Mouse (Mus musculus): ENCODE results near the gene Mki67. TPM values are rescaled to one million over a fixed set of nuclear protein-coding genes. Genes with fewer than 3 reads are reported as not detected.

Mki67 gene
- polyA plus RNA-seq, 1 experiment from 2014 or later: 34.4 TPM

DNA sequence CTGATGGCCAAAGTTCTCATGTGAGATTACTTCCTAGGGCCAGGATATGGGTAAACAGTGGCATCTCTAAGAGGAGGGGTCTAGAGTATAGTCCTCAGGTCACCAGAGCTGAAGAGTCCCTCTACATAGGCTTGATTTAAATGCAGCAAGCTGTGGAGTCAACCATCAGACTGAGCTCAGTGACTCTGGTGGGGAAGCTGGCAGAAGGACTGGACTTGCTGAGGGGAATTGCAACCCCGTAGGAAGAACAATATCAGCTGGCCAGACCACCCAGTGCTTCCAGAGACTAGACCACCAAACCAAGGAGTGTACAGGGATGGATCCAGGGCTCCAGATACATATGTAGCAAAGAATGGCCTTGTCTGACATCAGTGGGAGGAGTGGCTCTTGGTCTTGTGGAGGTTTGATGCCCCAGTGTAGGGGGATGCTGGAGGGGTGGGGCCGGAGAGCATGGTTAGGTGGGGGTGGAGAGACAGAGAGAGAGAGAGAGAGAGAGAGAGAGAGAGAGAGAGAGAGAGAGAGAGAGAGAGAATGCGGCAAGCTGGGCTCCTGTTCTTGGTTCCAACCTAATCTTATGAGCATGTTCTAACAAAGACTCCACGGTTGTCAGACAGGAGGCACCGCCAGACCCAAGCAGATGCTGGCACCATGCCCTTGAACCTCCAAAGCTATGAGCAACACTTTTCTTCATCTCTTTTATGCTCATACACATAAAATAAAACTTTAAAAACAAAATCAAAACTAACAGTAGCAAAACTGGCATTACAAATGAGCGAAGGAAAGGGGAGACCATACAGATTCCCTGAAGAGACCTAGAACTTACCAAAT lies 6.1 kb upstream of the Mki67 start:
- no peaks in the 10 kb centered on the region for H3K36me3 ChIP-seq (ENCODE audit: control insufficient read depth, insufficient read depth, low read length)
- H3K27ac ChIP-seq (ENCODE audit: low read length): no peak overlapping the region; the same call in 1 of the 2 replicates
- ATAC-seq (ENCODE audit: insufficient read depth, low FRiP score): no peak
- no peaks in the 10 kb centered on the region for H3K9me3 ChIP-seq (replicated peaks; ENCODE audit: control insufficient read depth, low read length)
- H3K4me1 ChIP-seq (ENCODE audit: control insufficient read depth, insufficient read depth, low read length): peaks cover 18% of the 10 kb centered on the region
- no peak overlapping the region for H3K9ac ChIP-seq (ENCODE audit: low read length)
- 68% methylated on average over 6 of the region's 6 CpGs for WGBS
- H3K4me3 ChIP-seq (replicated peaks; ENCODE audit: low read length): no peak overlapping the region
- no peaks in the 10 kb centered on the region for H3K27me3 ChIP-seq (ENCODE audit: control insufficient read depth, insufficient read depth, low read length)
- no peak overlapping the region for H3K4me2 ChIP-seq (ENCODE audit: low read depth, low read length)

DNA sequence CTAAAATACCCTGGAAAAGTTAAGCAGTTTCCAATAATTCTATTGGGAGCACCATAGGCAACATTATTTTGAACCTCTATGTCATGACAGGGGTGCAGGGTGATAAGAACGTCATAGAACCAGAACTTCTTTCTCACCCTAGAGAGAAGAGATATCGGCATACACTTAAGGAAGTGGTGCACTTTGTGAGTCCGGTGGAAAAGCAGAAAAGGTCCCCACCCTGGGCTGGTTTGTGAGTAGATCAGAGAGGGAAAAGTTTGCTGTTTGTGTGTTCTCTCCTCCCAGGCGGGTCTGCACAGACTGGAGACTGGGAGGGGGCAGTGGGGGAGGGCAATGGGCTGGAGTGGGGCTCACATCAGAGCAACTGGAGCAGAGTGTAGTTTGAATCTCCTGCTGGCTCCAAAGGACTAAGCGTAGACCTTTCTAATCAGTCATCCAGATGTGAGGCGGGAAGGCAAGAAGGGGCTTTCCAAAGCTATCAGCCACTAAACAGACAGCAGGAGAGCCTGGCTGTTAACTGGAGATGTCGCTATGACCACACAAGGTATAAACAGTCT lies 5.4 kb upstream of the Mki67 start:
- ATAC-seq (ENCODE audit: insufficient read depth, low FRiP score): peak; percentile 26; the same call in 1 of the 2 replicates
- Histone ChIP-seq H3K4me3 (replicated peaks; ENCODE audit: low read length) (no peak overlapping the region), H3K27me3 (ENCODE audit: control insufficient read depth, insufficient read depth, low read length) (no peaks in the 10 kb centered on the region), H3K4me1 (ENCODE audit: control insufficient read depth, insufficient read depth, low read length) (peaks cover 21% of the 10 kb centered on the region), H3K9ac (ENCODE audit: low read length) (no peak overlapping the region), H3K9me3 (replicated peaks; ENCODE audit: control insufficient read depth, low read length) (no peaks in the 10 kb centered on the region), H3K36me3 (ENCODE audit: control insufficient read depth, insufficient read depth, low read length) (no peaks in the 10 kb centered on the region), H3K27ac (ENCODE audit: low read length) (no peak overlapping the region; the same call in 1 of the 2 replicates), H3K4me2 (ENCODE audit: low read depth, low read length) (no peak overlapping the region)
- 56% methylated on average over 7 of the region's 7 CpGs for WGBS

DNA sequence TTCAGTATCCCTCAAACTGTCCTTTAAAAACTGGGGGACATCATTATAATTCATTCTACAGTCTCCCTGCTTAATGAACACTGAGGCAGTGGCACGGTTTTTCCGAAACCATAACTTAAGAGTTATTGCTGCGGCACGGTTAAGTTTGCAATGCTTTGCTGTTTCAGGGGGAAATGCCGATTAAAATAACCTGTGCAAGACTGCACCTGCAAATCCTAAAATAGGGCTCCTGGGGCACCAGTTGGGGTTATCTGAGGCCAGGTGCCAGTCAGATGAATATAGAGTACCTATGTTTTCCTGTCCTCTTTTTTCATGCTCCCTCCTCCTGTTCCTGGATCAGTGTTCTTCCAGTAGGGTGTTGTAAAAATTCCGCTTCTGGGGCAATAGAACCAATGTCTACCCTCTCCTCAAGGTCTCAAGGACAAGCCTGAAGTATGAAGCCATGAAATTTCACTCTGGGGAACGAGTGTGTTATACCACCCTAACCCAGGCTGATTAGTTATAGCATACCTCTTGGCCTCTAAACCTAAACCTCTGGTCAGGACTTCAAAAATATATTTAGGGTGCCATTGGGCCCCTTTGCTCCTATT lies 902 bp upstream of the Mki67 start:
- no peak for ATAC-seq (ENCODE audit: insufficient read depth, low FRiP score)
- no peaks in the 10 kb centered on the region for H3K36me3 ChIP-seq (ENCODE audit: control insufficient read depth, insufficient read depth, low read length)
- H3K27ac ChIP-seq (ENCODE audit: low read length): peak overlapping the region; percentile 52
- H3K9ac ChIP-seq (ENCODE audit: low read length): peak overlapping the region; percentile 72
- H3K27me3 ChIP-seq (ENCODE audit: control insufficient read depth, insufficient read depth, low read length): no peaks in the 10 kb centered on the region
- no peaks in the 10 kb centered on the region for H3K9me3 ChIP-seq (replicated peaks; ENCODE audit: control insufficient read depth, low read length)
- H3K4me3 ChIP-seq (replicated peaks; ENCODE audit: low read length): peak overlapping the region; percentile 91
- peaks cover 20% of the 10 kb centered on the region for H3K4me1 ChIP-seq (ENCODE audit: control insufficient read depth, insufficient read depth, low read length)
- 57% methylated on average over 7 of the region's 7 CpGs for WGBS
- peak overlapping the region; percentile 66 for H3K4me2 ChIP-seq (ENCODE audit: low read depth, low read length)

DNA sequence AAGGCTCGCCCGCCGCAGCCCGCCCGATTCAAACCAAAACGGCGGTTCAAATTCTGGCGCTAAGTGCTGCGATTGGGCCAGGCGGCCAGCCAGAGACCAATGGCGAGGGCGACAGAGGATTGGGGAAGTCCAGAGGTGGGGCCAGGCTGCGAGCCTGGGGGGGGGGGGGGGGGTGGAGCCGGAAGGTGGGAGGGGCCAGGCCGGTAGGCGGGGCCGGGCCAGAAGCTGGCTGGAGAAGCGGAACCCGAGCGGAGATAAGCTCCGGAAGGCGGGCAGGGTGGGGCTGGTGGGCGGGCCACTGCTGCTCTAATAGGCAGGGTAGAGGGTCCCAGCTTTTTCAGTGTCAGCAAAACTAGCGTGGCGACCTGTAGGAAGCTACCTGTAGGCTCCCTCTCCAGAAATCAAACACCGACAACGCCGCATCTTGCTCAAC lies 300 bp upstream of the Mki67 start:
- H3K27ac ChIP-seq (ENCODE audit: low read length): peak overlapping the region; percentile 52
- ATAC-seq (ENCODE audit: insufficient read depth, low FRiP score): peak; percentile 98
- under 1% methylated on average over 26 of the region's 28 CpGs for WGBS

DNA sequence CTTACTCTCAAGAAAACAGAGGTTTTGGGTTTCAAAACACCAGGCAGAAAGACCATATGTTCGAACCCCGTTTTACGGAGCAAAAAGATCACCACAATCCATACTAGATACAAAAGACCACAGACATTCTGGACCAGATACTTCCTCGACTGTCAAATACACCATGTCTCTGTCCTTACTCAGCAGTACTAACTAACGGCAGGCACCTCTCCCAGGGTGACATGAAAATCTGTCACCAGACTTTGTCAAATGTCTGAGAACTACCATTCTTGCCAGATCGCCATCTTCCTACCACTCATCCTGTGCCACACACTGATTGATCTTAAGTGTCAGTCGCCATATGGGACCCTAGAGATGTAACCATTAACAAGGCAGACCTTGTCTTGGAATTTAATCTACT lies 995 bp downstream of the Mki67 start:
- no peaks in the 10 kb centered on the region for H3K36me3 ChIP-seq (ENCODE audit: control insufficient read depth, insufficient read depth, low read length)
- H3K4me3 ChIP-seq (replicated peaks; ENCODE audit: low read length): peak overlapping the region; percentile 91
- peak overlapping the region; percentile 72 for H3K4me2 ChIP-seq (ENCODE audit: low read depth, low read length)
- WGBS: 4% methylated on average over 7 of the region's 7 CpGs
- H3K9ac ChIP-seq (ENCODE audit: low read length): peak overlapping the region; percentile 87
- H3K27ac ChIP-seq (ENCODE audit: low read length): 0 out of 2 replicates have a peak overlapping the region, but pooled peaks have one; percentile 74
- no peaks in the 10 kb centered on the region for H3K9me3 ChIP-seq (replicated peaks; ENCODE audit: control insufficient read depth, low read length)
- no peaks in the 10 kb centered on the region for H3K27me3 ChIP-seq (ENCODE audit: control insufficient read depth, insufficient read depth, low read length)
- H3K4me1 ChIP-seq (ENCODE audit: control insufficient read depth, insufficient read depth, low read length): peaks cover 11% of the 10 kb centered on the region; the same call in 1 of the 2 replicates
- no peak for ATAC-seq (ENCODE audit: insufficient read depth, low FRiP score)

More for the DNA sequence above, 300 bp upstream of the Mki67 start:
- Histone ChIP-seq H3K4me2 (ENCODE audit: low read depth, low read length) (peak overlapping the region; percentile 72), H3K4me3 (replicated peaks; ENCODE audit: low read length) (peak overlapping the region; percentile 91), H3K9ac (ENCODE audit: low read length) (peak overlapping the region; percentile 87), H3K9me3 (replicated peaks; ENCODE audit: control insufficient read depth, low read length) (no peaks in the 10 kb centered on the region), H3K36me3 (ENCODE audit: control insufficient read depth, insufficient read depth, low read length) (no peaks in the 10 kb centered on the region), H3K27me3 (ENCODE audit: control insufficient read depth, insufficient read depth, low read length) (no peaks in the 10 kb centered on the region), H3K4me1 (ENCODE audit: control insufficient read depth, insufficient read depth, low read length) (peaks cover 14% of the 10 kb centered on the region)

DNA sequence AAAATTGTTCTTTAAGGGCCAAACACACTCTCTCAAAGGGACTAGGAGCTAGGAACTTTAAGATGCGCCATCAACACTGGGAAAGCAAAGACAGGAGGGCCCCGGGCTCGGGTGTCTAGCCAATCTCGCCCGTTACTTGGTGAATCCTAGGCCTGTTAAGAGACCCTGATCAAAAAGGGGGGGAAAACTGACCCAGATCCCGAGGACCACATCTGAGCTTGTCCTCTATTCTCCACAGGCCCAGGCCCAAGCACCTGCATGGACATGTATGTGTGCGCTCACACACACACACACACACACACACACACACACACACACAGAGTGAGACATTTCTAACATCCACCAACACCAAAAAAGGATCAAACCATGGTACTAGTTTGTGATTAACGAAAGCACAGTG lies 2.8 kb downstream of the Mki67 start:
- ATAC-seq (ENCODE audit: insufficient read depth, low FRiP score): no peak
- H3K4me3 ChIP-seq (replicated peaks; ENCODE audit: low read length): peak overlapping the region; percentile 31
- no peaks in the 10 kb centered on the region for H3K9me3 ChIP-seq (replicated peaks; ENCODE audit: control insufficient read depth, low read length)
- peak overlapping the region; percentile 31; the same call in 1 of the 2 replicates for H3K9ac ChIP-seq (ENCODE audit: low read length)
- H3K4me2 ChIP-seq (ENCODE audit: low read depth, low read length): peak overlapping the region; percentile 72
- H3K27me3 ChIP-seq (ENCODE audit: control insufficient read depth, insufficient read depth, low read length): no peaks in the 10 kb centered on the region
- WGBS: 77% methylated on average over 8 of the region's 8 CpGs
- H3K27ac ChIP-seq (ENCODE audit: low read length): no peak overlapping the region
- H3K4me1 ChIP-seq (ENCODE audit: control insufficient read depth, insufficient read depth, low read length): peaks cover 11% of the 10 kb centered on the region; the same call in 1 of the 2 replicates
- H3K36me3 ChIP-seq (ENCODE audit: control insufficient read depth, insufficient read depth, low read length): no peaks in the 10 kb centered on the region

DNA sequence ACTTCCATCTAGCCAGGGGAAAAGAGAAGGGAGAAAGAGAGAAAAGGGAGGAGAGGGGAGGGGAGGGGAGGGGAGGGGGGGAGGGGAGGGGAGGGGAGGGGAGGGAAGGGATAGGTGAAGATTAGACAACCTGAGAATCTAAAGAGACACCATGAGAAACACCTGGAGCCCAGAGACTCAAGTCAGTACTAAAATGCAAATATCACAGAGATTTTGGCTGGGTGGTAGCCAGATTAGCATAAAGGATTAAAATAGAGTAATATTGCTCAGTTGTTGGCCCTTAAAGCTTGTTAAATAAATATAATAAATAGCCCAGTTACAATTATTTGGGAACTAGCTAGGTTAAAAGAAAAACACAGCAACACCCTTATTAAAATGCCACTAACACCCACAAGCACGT lies 3.6 kb downstream of the Mki67 start:
- Histone ChIP-seq H3K27ac (ENCODE audit: low read length) (no peak overlapping the region), H3K9ac (ENCODE audit: low read length) (no peak overlapping the region), H3K27me3 (ENCODE audit: control insufficient read depth, insufficient read depth, low read length) (no peaks in the 10 kb centered on the region), H3K4me3 (replicated peaks; ENCODE audit: low read length) (peak overlapping the region; percentile 31; the same call in 1 of the 2 replicates), H3K4me2 (ENCODE audit: low read depth, low read length) (peak overlapping the region; percentile 72; the same call in 1 of the 2 replicates), H3K36me3 (ENCODE audit: control insufficient read depth, insufficient read depth, low read length) (peaks cover 6% of the 10 kb centered on the region; the same call in 1 of the 2 replicates), H3K4me1 (ENCODE audit: control insufficient read depth, insufficient read depth, low read length) (peaks cover 11% of the 10 kb centered on the region; the same call in 1 of the 2 replicates), H3K9me3 (replicated peaks; ENCODE audit: control insufficient read depth, low read length) (no peaks in the 10 kb centered on the region)
- 88% methylated on average over 1 of the region's 1 CpGs for WGBS
- ATAC-seq (ENCODE audit: insufficient read depth, low FRiP score): no peak

DNA sequence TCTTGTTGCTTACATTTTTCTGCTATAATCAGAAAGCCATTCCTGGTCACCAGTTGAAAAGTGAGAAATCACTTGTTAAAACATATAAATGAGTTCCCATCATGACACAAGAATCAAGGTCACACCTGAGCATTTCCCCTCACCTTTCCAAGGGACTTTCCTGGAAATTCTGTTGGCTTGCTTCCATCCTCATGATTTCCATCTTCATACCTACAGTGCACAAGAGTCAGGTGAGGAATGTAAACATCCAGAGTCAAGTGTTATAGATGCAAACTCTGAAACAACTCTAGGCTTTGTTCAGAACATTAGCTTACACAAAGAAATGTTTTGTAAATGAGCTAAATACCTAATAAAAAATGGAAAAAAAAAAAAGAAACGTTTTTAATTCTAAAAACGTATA lies 5.5 kb downstream of the Mki67 start:
- Histone ChIP-seq H3K36me3 (ENCODE audit: control insufficient read depth, insufficient read depth, low read length) (peaks cover 14% of the 10 kb centered on the region; the same call in 1 of the 2 replicates), H3K27me3 (ENCODE audit: control insufficient read depth, insufficient read depth, low read length) (no peaks in the 10 kb centered on the region), H3K4me3 (replicated peaks; ENCODE audit: low read length) (no peak overlapping the region), H3K4me1 (ENCODE audit: control insufficient read depth, insufficient read depth, low read length) (peaks cover 7% of the 10 kb centered on the region; the same call in 1 of the 2 replicates), H3K4me2 (ENCODE audit: low read depth, low read length) (no peak overlapping the region), H3K9ac (ENCODE audit: low read length) (no peak overlapping the region), H3K9me3 (replicated peaks; ENCODE audit: control insufficient read depth, low read length) (no peaks in the 10 kb centered on the region), H3K27ac (ENCODE audit: low read length) (no peak overlapping the region)
- ATAC-seq (ENCODE audit: insufficient read depth, low FRiP score): no peak
- WGBS: 69% methylated on average over 2 of the region's 2 CpGs

DNA sequence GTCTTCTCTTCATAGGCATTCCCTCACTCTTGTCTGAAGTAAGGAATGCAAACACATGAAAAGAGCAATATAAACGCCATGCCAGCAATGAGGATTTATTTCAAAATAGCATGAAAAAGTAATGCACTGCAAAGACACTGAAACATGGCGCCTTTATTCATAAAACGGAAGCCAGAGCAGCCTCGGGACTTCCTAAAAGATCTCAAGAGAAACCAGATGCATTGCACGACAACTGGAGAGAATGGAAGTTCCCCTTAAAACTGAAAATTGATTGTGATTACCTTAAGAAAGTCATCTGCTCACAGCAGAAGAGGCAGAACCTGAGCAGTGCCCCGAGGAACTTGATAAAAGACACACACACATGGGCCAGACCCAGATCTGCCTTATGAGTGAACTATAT lies 10.4 kb downstream of the Mki67 start:
- H3K4me1 ChIP-seq (ENCODE audit: control insufficient read depth, insufficient read depth, low read length): no peaks in the 10 kb centered on the region
- H3K4me3 ChIP-seq (replicated peaks; ENCODE audit: low read length): no peak overlapping the region
- ATAC-seq (ENCODE audit: insufficient read depth, low FRiP score): no peak
- H3K36me3 ChIP-seq (ENCODE audit: control insufficient read depth, insufficient read depth, low read length): peaks cover 38% of the 10 kb centered on the region
- 84% methylated on average over 6 of the region's 6 CpGs for whole genome bisulfite sequencing
- no peak overlapping the region for H3K27ac ChIP-seq (ENCODE audit: low read length)
- H3K27me3 ChIP-seq (ENCODE audit: control insufficient read depth, insufficient read depth, low read length): no peaks in the 10 kb centered on the region
- no peaks in the 10 kb centered on the region for H3K9me3 ChIP-seq (replicated peaks; ENCODE audit: control insufficient read depth, low read length)
- H3K9ac ChIP-seq (ENCODE audit: low read length): no peak overlapping the region
- H3K4me2 ChIP-seq (ENCODE audit: low read depth, low read length): no peak overlapping the region

All from stomach, embryonic 16.5 days (tissue).